Mouse (Mus musculus) brain, embryonic 14.5 days (tissue): ENCODE results near the gene Cpm.

Experiments used
- CTCF ChIP-seq: fragments of 200-500 bp; IDR thresholded peaks from 2 replicates; pipeline ENCODE4 v1.5.1; 2012; ENCODE audit warnings: inconsistent platforms, mild to moderate bottlenecking, moderate library complexity, borderline replicate concordance; ENCODE audit not compliant: insufficient read depth, insufficient read length; ENCODE audit errors: extremely low read depth
- POLR2A ChIP-seq: fragments of 200-500 bp; IDR thresholded peaks from 2 replicates; pipeline ENCODE4 v1.6.1; 2012; ENCODE audit warnings: mild to moderate bottlenecking, inconsistent platforms, borderline replicate concordance; ENCODE audit not compliant: poor library complexity, insufficient read depth, insufficient read length, severe bottlenecking; ENCODE audit errors: extremely low read depth

DNA sequence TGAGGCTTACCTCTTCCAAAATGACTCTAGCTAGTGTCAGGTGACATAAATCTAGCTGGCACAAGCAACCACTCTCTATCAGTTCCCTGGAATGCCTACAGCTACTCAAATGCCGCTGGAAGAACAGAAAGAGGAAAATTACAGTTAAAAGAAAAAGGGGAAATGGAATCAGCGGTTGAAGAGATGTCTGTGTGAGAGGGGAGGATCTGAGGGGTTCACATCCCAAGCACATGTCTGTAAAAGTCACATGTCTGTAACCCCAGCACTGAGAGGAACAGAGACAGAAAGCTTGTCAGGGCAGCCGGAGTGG lies 47.6 kb upstream of the Cpm start:
- TF ChIP-seq CTCF (no peak), POLR2A (no peak)
